In genomic region chr15:84754987-84755386, GRCm38 (mm10) we compare ENCODE assay signal across 9 mouse cellular contexts. TPM values are rescaled to one million over a fixed set of nuclear protein-coding genes. Genes with fewer than 3 reads are reported as not detected.
A peak's percentile ranks its signal among the peaks of the same experiment; 100 is the strongest.
DNase-seq lines count a peak whose midpoint lies in the region; ATAC-seq lines count a peak whose summit lies in the region.
"Had no signal": no experiment of that assay in that cellular context is flagged by ENCODE, and none has a peak within 500 bp of the region (broad histone marks: within the 10 kb centered on the region; RNA-seq: fewer than 3 reads in every experiment).

No protein-coding gene starts in this region.

- H3K9ac ChIP-seq in hindbrain, embryonic 15.5 days, result no peak overlapping the region

- no peaks in the 10 kb centered on the region for H3K36me3 ChIP-seq in hindbrain, embryonic 15.5 days

- no peak overlapping the region for H3K4me3 ChIP-seq in hindbrain, embryonic 15.5 days
- H3K4me3 ChIP-seq: megakaryocyte, embryonic 14.5 days had no signal

- no peaks in the 10 kb centered on the region for H3K27me3 ChIP-seq in hindbrain, embryonic 15.5 days

- ATAC-seq in frontal cortex, adult (ENCODE audit: low TSS enrichment), result peak; percentile 72; the same call in 1 of the 2 replicates
- ATAC-seq in hindbrain, embryonic 15.5 days (ENCODE audit: low FRiP score, low read depth), result 0 out of 2 replicates have a peak, but pooled peaks have one; percentile 58
- peak; percentile 89 for ATAC-seq in megakaryocyte-erythroid progenitor cell, adult 5-6 weeks (replicated peaks; ENCODE audit: low FRiP score, low TSS enrichment, poor library complexity, severe bottlenecking)

- DNase-seq in ZHBTc4 (ENCODE audit: low read depth, low spot score), result peak; percentile 82
- peak; percentile 77 for DNase-seq in cerebellum, adult 9-10 months
- DNase-seq in left cerebral cortex, adult 18-20 months (ENCODE audit: low spot score in 2 of 2), result peak; percentile 67 to 77
- peak; percentile 67 for DNase-seq in right cerebral cortex, postnatal 14 days
- peak; percentile 68 for DNase-seq in yolk sac, embryonic 10.5 days (ENCODE audit: low spot score)

- H3K9me3 ChIP-seq in hindbrain, embryonic 15.5 days, result no peaks in the 10 kb centered on the region
- H3K9me3 ChIP-seq: megakaryocyte, embryonic 14.5 days had no signal

- WGBS in hindbrain, embryonic 15.5 days, result 14% methylated on average over 3 of the region's 3 CpGs

- no peak overlapping the region for H3K4me2 ChIP-seq in hindbrain, embryonic 15.5 days

- no peak overlapping the region for H3K27ac ChIP-seq in hindbrain, embryonic 15.5 days (replicated peaks)

- peaks cover 29% of the 10 kb centered on the region for H3K4me1 ChIP-seq in hindbrain, embryonic 15.5 days (replicated peaks)
- H3K4me1 ChIP-seq: megakaryocyte, embryonic 14.5 days had no signal

RNA-seq across cellular contexts. Expression of gene Arhgap8, which starts 35.1 kb away (rescaled TPM):
- 0.75 and 0.92 TPM in 2 replicates for polyA plus RNA-seq in hindbrain, embryonic 15.5 days (2015; fragmentation: Nextera tagmentation; extraction: Ambion mirVana)
- under 1 TPM; 0.28 TPM for total RNA-seq in left cerebral cortex, adult 18-20 months (2021)
- total RNA-seq in megakaryocyte-erythroid progenitor cell, adult 5-6 weeks (2014; fragmentation: Nextera tagmentation), result not detected in 2 replicates
- not detected in 2 replicates for total RNA-seq in megakaryocyte-erythroid progenitor cell, adult 5-6 weeks (2017)
